17 mouse cellular contexts compared by ENCODE assay signal in the genomic region with DNA sequence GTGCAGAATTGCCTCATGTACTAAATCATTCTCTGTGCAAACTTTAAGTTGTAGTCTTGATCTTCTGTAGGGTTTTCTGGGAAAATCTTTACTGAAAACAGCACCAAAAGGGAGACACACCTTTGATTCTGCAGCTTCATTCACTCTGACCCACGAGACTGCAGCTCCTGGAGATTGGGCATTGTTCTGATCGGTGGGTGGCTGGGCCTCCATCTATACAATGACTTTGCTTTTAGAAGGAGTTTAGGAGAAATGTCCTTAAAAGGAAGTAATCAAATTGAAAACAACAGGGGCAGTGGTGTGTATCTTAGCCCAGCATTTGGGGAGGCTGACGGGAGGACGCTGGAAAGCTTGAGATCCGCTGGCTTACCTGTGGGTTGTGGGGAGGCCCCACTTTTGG.
"Had no signal": no experiment of that assay in that cellular context is flagged by ENCODE, and none has a peak within 500 bp of the region (broad histone marks: within the 10 kb centered on the region; RNA-seq: fewer than 3 reads in every experiment).

No protein-coding gene starts in this region.

- H3K9ac ChIP-seq: lung, embryonic 14.5 days; midbrain, embryonic 12.5 days; neural tube, embryonic 13.5 days; neural tube, embryonic 15.5 days had no signal

- H3K27ac ChIP-seq: midbrain, embryonic 10.5 days; midbrain, embryonic 12.5 days; neural tube, embryonic 13.5 days; neural tube, embryonic 15.5 days had no signal

- H3K36me3 ChIP-seq: midbrain, embryonic 10.5 days; midbrain, embryonic 12.5 days; neural tube, embryonic 13.5 days; neural tube, embryonic 15.5 days had no signal

- H3K4me1 ChIP-seq: midbrain, embryonic 12.5 days; neural tube, embryonic 13.5 days; neural tube, embryonic 15.5 days had no signal

- H3K9me3 ChIP-seq: midbrain, embryonic 10.5 days; midbrain, embryonic 12.5 days; neural tube, embryonic 13.5 days; neural tube, embryonic 15.5 days had no signal

- H3K27me3 ChIP-seq: midbrain, embryonic 12.5 days; neural tube, embryonic 13.5 days; neural tube, embryonic 15.5 days had no signal

- H3K4me3 ChIP-seq: midbrain, embryonic 10.5 days; midbrain, embryonic 12.5 days; myocyte; neural tube, embryonic 13.5 days; neural tube, embryonic 15.5 days had no signal

- DNase-seq: lung, adult 18-20 months; lung, embryonic 14.5 days; lung, postnatal 10 days; lung, postnatal 4 days; midbrain, embryonic 14.5 days; right cerebral cortex, adult 18-20 months; right cerebral cortex, postnatal 25 days; right cerebral cortex, postnatal 4 days; spleen, adult 18-20 months; thymus, adult 18-20 months; thymus, postnatal 14 days; thymus, postnatal 36 days had no signal
